In genomic region chr7:3423430-3423829, GRCm38 (mm10) we compare ENCODE assay signal across 8 mouse cellular contexts. TPM values are rescaled to one million over a fixed set of nuclear protein-coding genes. Genes with fewer than 3 reads are reported as not detected.
DNase-seq lines count a peak whose midpoint lies in the region; ATAC-seq and TF ChIP-seq lines count a peak whose summit lies in the region.

No protein-coding gene starts in this region.

- peak; percentile 53; the same call in 1 of the 2 replicates for ATAC-seq in limb, embryonic 12.5 days (ENCODE audit: insufficient number of reproducible peaks, insufficient read depth, low FRiP score, low TSS enrichment, low read depth)
- ATAC-seq in stomach, postnatal 0 days (ENCODE audit: low FRiP score, low TSS enrichment): no peak

- peak; percentile 15 for DNase-seq in adrenal gland, postnatal 10 days
- DNase-seq in adrenal gland, postnatal 25 days: no peak
- peak; percentile 35 for DNase-seq in thymus, postnatal 4 days
- no peak for DNase-seq in thymus, postnatal 10 days (ENCODE audit: low spot score in 2 of 2)
- DNase-seq in stomach, postnatal 0 days (ENCODE audit: low spot score): no peak
- no peak for DNase-seq in frontal cortex, postnatal 14 days (ENCODE audit: low spot score in 2 of 2)
- no peak for DNase-seq in cerebellum, postnatal 14 days

- TF ChIP-seq EP300 in stomach, postnatal 0 days (optimal IDR thresholded peaks at IDR 0.05): no peak

- H3K36me3 ChIP-seq in limb, embryonic 12.5 days: no peaks in the 10 kb centered on the region
- no peaks in the 10 kb centered on the region for H3K36me3 ChIP-seq in stomach, postnatal 0 days (ENCODE audit: control insufficient read depth, insufficient read depth, low read length)

- H3K4me3 ChIP-seq in limb, embryonic 12.5 days (replicated peaks): peak overlapping the region; percentile 26
- peak overlapping the region; percentile 8; the same call in 1 of the 2 replicates for H3K4me3 ChIP-seq in stomach, postnatal 0 days (ENCODE audit: low read depth, low read length)

- H3K27ac ChIP-seq in limb, embryonic 12.5 days: no peak overlapping the region
- no peak overlapping the region for H3K27ac ChIP-seq in stomach, postnatal 0 days (replicated peaks)

- peaks cover 78% of the 10 kb centered on the region for H3K27me3 ChIP-seq in limb, embryonic 12.5 days
- peaks cover 3% of the 10 kb centered on the region; the same call in 1 of the 2 replicates for H3K27me3 ChIP-seq in stomach, postnatal 0 days (ENCODE audit: control insufficient read depth, insufficient read depth, low read length)

- no peak for TF ChIP-seq CTCF in stomach, postnatal 0 days (IDR thresholded peaks at IDR 0.05; ENCODE audit: low read depth)

- no peaks in the 10 kb centered on the region for H3K9me3 ChIP-seq in limb, embryonic 12.5 days
- no peaks in the 10 kb centered on the region for H3K9me3 ChIP-seq in stomach, postnatal 0 days (ENCODE audit: control insufficient read depth, low read length)

- WGBS in limb, embryonic 12.5 days: 1% methylated on average over 30 of the region's 30 CpGs
- under 1% methylated on average over 27 of the region's 30 CpGs for WGBS in stomach, postnatal 0 days

- no peak overlapping the region for H3K9ac ChIP-seq in limb, embryonic 12.5 days (replicated peaks)
- H3K9ac ChIP-seq in stomach, postnatal 0 days (ENCODE audit: low read length): no peak overlapping the region

- H3K4me1 ChIP-seq in limb, embryonic 12.5 days (replicated peaks): peaks cover 11% of the 10 kb centered on the region
- no peaks in the 10 kb centered on the region for H3K4me1 ChIP-seq in stomach, postnatal 0 days (replicated peaks; ENCODE audit: control insufficient read depth, insufficient read depth)

- H3K4me2 ChIP-seq in limb, embryonic 12.5 days: peak overlapping the region; percentile 54
- H3K4me2 ChIP-seq in stomach, postnatal 0 days (replicated peaks; ENCODE audit: low read depth): peak overlapping the region; percentile 20

RNA-seq across cellular contexts. Expression of gene Cacng6, which starts 0.6 kb away (rescaled TPM):
- 1 to 10 TPM; 1.5 to 6.5 TPM for total RNA-seq in adrenal gland, postnatal 10 days (2021)
- total RNA-seq in adrenal gland, postnatal 25 days (2021): not detected in 2 replicates
- 3.7 and 4.1 TPM in 2 replicates for polyA plus RNA-seq in limb, embryonic 12.5 days (2016; fragmentation: Nextera tagmentation; extraction: Ambion mirVana)
- 0.22 and 0.39 TPM in 2 replicates for polyA plus RNA-seq in stomach, postnatal 0 days (2015; fragmentation: Nextera tagmentation; extraction: Ambion mirVana)

RNA-seq across cellular contexts. Expression of gene Cacng8, which starts 32.9 kb away (rescaled TPM):
- 1 to 10 TPM; 2.5 to 3.3 TPM for total RNA-seq in adrenal gland, postnatal 10 days (2021)
- 2.5 and 5.1 TPM in 2 replicates for total RNA-seq in adrenal gland, postnatal 25 days (2021)
- polyA plus RNA-seq in limb, embryonic 12.5 days (2016; fragmentation: Nextera tagmentation; extraction: Ambion mirVana): 6.2 and 6.3 TPM in 2 replicates
- 0.29 and 0.35 TPM in 2 replicates for polyA plus RNA-seq in stomach, postnatal 0 days (2015; fragmentation: Nextera tagmentation; extraction: Ambion mirVana)

Comparison
In these comparisons a context has a peak if more than half of its experiments do, and no peak if none do; other contexts are left out.
1. DNase-seq: peak in adrenal gland, postnatal 10 days (single experiment) and thymus, postnatal 4 days (single experiment); none in adrenal gland, postnatal 25 days (single experiment), thymus, postnatal 10 days (0 of 2), stomach, postnatal 0 days (single experiment), frontal cortex, postnatal 14 days (0 of 2) and cerebellum, postnatal 14 days (0 of 2).